ENCODE assay signal across 22 mouse cellular contexts in the genomic region with DNA sequence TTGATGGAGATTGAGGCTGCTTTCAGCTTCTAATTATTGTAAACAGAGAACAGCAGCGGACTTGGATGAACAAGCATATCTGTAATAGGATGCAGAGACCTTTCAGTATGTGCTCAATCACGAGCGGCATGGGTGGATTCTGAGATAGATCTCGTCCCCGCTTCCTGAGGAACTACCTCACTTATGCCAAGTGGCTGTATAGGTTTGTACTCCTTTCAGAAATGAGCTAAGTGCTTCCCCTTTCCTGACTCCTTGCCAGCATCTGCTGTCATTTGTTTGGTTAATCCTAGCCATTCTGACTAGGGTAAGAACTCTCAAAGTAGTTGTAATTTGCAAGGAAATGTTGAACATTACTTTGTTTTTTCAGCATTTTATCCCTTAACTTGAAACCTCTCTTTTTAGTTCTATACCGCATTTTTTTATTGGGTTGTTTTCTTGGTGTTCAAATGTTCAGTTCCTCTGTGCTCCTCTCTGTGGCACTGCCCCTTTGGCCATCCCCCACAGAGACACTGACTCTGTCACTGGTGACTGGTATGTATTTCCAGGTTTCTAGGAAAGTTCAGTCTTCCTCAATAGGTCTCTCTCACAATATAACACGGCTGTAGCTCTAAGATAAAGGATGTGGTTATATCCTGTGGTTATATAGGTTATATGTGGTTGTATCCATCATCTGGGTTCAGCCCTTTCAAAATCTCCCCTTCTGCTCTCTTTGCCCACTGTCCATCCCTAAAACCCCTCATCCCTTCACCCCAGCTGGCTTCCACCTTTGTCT.
DNase-seq lines count a peak whose midpoint lies in the region; ATAC-seq and TF ChIP-seq lines count a peak whose summit lies in the region.
"Had no signal": no experiment of that assay in that cellular context is flagged by ENCODE, and none has a peak within 500 bp of the region (broad histone marks: within the 10 kb centered on the region; RNA-seq: fewer than 3 reads in every experiment).

No protein-coding gene starts in this region.

- no peak overlapping the region for H3K27ac ChIP-seq in lung, postnatal 0 days (ENCODE audit: low read length)
- H3K27ac ChIP-seq in midbrain, embryonic 11.5 days (ENCODE audit: low read depth, low read length): no peak overlapping the region
- H3K27ac ChIP-seq: hindbrain, embryonic 10.5 days; hindbrain, postnatal 0 days; kidney, postnatal 0 days; left cerebral cortex, adult 2 months; limb, embryonic 15.5 days; liver, embryonic 15.5 days; midbrain, embryonic 12.5 days; stomach, embryonic 15.5 days had no signal

- no peak overlapping the region for H3K9ac ChIP-seq in lung, postnatal 0 days (replicated peaks; ENCODE audit: low read depth)
- H3K9ac ChIP-seq in midbrain, embryonic 11.5 days (ENCODE audit: low read length): no peak overlapping the region
- H3K9ac ChIP-seq: forebrain, postnatal 0 days; limb, embryonic 15.5 days; liver, embryonic 15.5 days; midbrain, embryonic 12.5 days; stomach, embryonic 15.5 days had no signal

- peak; percentile 29 for DNase-seq in lung, postnatal 0 days (ENCODE audit: low spot score)
- no peak for DNase-seq in lung, adult 18-20 months
- DNase-seq in brain, adult 2 months (ENCODE audit: low read depth, low spot score): peak; percentile 9
- DNase-seq in induced T-regulatory cell, adult 2 months (ENCODE audit: low read depth): peak; percentile 3
- no peak for DNase-seq in frontal cortex, postnatal 36 days (ENCODE audit: low spot score in 2 of 2)
- DNase-seq in midbrain, embryonic 11.5 days (ENCODE audit: low spot score, missing footprints): no peak
- no peak for DNase-seq in adrenal gland, postnatal 4 days (ENCODE audit: low spot score in 2 of 2)
- DNase-seq: adrenal gland, postnatal 14 days; B cell, adult 2 months; cerebellum, adult 11-12 months; cerebellum, postnatal 14 days; forebrain, postnatal 0 days; kidney, adult 11 months; thymus, postnatal 25 days had no signal

- TF ChIP-seq CTCF in lung, postnatal 0 days (IDR thresholded peaks at IDR 0.05): no peak

- no peaks in the 10 kb centered on the region for H3K4me1 ChIP-seq in lung, postnatal 0 days (ENCODE audit: insufficient read depth, low read depth, low read length)
- no peaks in the 10 kb centered on the region for H3K4me1 ChIP-seq in midbrain, embryonic 11.5 days (ENCODE audit: control insufficient read depth, insufficient read depth, low read length)
- H3K4me1 ChIP-seq: hindbrain, embryonic 10.5 days; limb, embryonic 15.5 days; liver, embryonic 15.5 days; midbrain, embryonic 12.5 days; stomach, embryonic 15.5 days had no signal

- H3K36me3 ChIP-seq in lung, postnatal 0 days (ENCODE audit: insufficient read depth, low read length): no peaks in the 10 kb centered on the region
- no peaks in the 10 kb centered on the region for H3K36me3 ChIP-seq in midbrain, embryonic 11.5 days (ENCODE audit: control insufficient read depth, insufficient read depth, low read length)
- H3K36me3 ChIP-seq: hindbrain, embryonic 10.5 days; liver, embryonic 15.5 days; midbrain, embryonic 12.5 days; stomach, embryonic 15.5 days had no signal

- H3K4me3 ChIP-seq in lung, postnatal 0 days (ENCODE audit: low read depth, low read length): no peak overlapping the region
- H3K4me3 ChIP-seq in midbrain, embryonic 11.5 days (ENCODE audit: low read depth, low read length): no peak overlapping the region
- H3K4me3 ChIP-seq: hindbrain, embryonic 10.5 days; left cerebral cortex, adult 2 months; limb, embryonic 15.5 days; liver, embryonic 15.5 days; midbrain, embryonic 12.5 days; stomach, embryonic 15.5 days had no signal

- no peak for TF ChIP-seq EP300 in lung, postnatal 0 days (IDR thresholded peaks at IDR 0.05)

- no peak for ATAC-seq in lung, postnatal 0 days
- no peak for ATAC-seq in midbrain, embryonic 11.5 days (ENCODE audit: low FRiP score)
- ATAC-seq: forebrain, postnatal 0 days; hindbrain, postnatal 0 days had no signal

- no peaks in the 10 kb centered on the region for H3K27me3 ChIP-seq in lung, postnatal 0 days (replicated peaks; ENCODE audit: insufficient read depth, low read length)
- no peaks in the 10 kb centered on the region for H3K27me3 ChIP-seq in midbrain, embryonic 11.5 days (ENCODE audit: control insufficient read depth, insufficient read depth, low read length)
- H3K27me3 ChIP-seq: limb, embryonic 15.5 days; liver, embryonic 15.5 days; midbrain, embryonic 12.5 days; stomach, embryonic 15.5 days had no signal

- no peaks in the 10 kb centered on the region for H3K9me3 ChIP-seq in lung, postnatal 0 days (ENCODE audit: low read length)
- H3K9me3 ChIP-seq in midbrain, embryonic 11.5 days (ENCODE audit: control insufficient read depth, low read length): no peaks in the 10 kb centered on the region
- H3K9me3 ChIP-seq: hindbrain, embryonic 10.5 days; limb, embryonic 15.5 days; liver, embryonic 15.5 days; midbrain, embryonic 12.5 days; stomach, embryonic 15.5 days had no signal

- WGBS in lung, postnatal 0 days: 36% methylated on average over 7 of the region's 7 CpGs
- whole genome bisulfite sequencing in midbrain, embryonic 11.5 days: 83% methylated on average over 7 of the region's 7 CpGs

- H3K4me2 ChIP-seq in lung, postnatal 0 days (replicated peaks; ENCODE audit: low read depth, low read length): no peak overlapping the region
- no peak overlapping the region for H3K4me2 ChIP-seq in midbrain, embryonic 11.5 days
- H3K4me2 ChIP-seq: limb, embryonic 15.5 days; liver, embryonic 15.5 days; midbrain, embryonic 12.5 days; stomach, embryonic 15.5 days had no signal

Comparison
In these comparisons a context has a peak if more than half of its experiments do, and no peak if none do; other contexts are left out.
1. DNase-seq: peak in lung, postnatal 0 days (single experiment), brain, adult 2 months (single experiment) and induced T-regulatory cell, adult 2 months (single experiment); none in lung, adult 18-20 months (0 of 2), frontal cortex, postnatal 36 days (0 of 2), midbrain, embryonic 11.5 days (single experiment) and adrenal gland, postnatal 4 days (0 of 2).